Mouse (Mus musculus): ENCODE measurements around the gene Rchy1. TPM values are rescaled to one million over a fixed set of nuclear protein-coding genes. Genes with fewer than 3 reads are reported as not detected.
"Not testable (repeated sequence)": the region's sequence is repeated elsewhere in the genome, so short reads cannot be mapped to it uniquely, and the experiment has no call there.

The Rchy1 gene
- total RNA-seq, 2 experiments from 2014 or later = 30.9 to 34.0 TPM

DNA sequence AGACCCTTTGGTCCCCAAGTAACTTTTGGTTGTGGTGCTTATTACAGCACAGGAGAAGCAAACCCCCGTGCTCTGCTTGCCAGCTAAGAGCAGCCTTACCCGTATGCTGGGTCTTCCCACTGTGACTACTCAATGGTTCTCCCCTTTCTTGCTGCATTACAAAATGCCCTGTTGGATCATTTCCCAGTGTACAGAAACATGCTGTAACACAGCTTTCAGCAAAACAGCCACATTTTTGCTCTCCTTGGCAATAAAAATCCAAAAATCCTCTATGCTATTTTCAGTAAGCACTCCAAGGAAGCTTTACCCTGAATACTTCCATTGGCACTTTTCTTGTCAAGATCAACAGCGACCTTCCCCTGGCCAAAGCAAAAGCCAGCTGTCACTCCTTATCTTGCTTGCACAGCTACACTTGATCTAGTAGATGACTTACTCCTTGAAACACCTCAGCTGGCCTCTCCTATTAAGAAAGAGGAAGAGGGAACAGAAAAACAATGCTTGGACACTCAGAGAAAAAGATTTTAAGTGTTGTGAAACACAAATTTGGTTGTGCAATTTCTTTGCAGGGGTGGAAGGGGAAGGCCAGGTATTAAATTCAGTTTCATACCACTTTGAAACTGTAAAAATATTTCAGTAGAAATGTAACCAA lies 2.1 kb downstream of the Rchy1 start:
- DNase-seq = peak; percentile 20 to 38

- no peak for DNase-seq
These were observed 2.9 kb downstream of the Rchy1 start for GRCm38 (mm10) chr5:91959986-91960385.

DNA sequence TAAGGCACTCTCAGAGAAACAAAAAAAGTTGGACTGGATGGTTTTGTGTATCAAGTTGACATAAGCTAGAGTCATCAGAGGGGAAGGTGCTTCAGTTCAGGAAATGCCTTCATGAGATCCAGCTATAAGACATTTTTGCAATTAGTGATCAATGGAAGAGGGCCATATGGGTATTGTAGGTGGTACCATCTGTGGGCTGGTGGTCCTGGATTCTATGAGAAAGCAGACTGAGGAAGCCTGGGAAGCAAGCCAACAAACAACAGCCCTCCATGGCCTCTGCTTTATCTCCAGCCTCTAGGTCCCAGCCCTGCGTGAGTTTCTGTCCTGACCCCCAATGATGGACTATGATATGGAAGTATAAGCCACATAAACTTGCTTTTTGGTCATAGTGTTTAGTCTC lies 3.8 kb downstream of the Rchy1 start:
- no peak for DNase-seq

DNA sequence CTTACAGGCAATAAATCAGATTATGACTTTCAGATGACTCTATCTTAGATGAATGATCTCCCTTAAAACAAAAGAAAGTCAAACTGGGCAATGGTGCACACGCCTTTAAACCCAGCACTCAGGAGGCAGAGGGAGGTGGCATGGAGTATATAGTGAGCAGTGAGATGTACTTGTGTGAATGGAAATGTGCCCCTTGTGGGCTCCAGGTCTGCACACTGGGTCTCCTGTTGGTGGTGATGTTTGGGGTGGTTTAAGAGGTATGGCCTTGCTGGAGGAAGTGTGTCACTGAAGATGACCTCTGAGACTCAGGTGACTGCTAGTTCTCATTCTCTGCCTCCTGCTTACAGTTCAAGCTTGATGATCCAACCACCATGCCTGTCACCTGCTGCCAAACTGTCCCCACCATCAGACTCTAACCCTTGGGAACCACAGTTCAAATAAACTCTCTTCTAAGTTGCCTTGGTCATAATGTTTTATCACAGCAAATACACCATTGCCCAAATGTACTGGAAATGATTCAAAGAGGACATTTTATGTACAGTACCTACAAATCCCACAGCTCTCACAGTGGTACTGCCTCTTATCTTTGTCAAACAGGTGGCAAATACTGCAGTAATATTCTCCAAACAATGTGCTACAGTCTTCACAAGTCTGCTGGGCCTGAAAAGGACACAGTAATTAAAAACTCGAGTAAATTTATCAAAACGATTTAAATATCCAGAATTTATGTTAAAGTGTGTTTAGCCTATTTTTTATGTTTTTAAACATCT lies 5.7 kb downstream of the Rchy1 start:
- no peak for DNase-seq

- DNase-seq = peak in 1 of 2 experiments; percentile 26
These were observed 11.5 kb downstream of the Rchy1 start for GRCm38 (mm10) chr5:91951404-91951803.

- no peak for DNase-seq
These were observed 13.4 kb downstream of the Rchy1 start for GRCm38 (mm10) chr5:91949441-91949840.

- no peak for DNase-seq
These were observed 15.9 kb downstream of the Rchy1 start for GRCm38 (mm10) chr5:91947008-91947407.

GRCm38 (mm10) chr5:91945609-91946008 lies 17.3 kb downstream of the Rchy1 start:
- DNase-seq = not testable (repeated sequence)

GRCm38 (mm10) chr5:91913231-91913630 lies 49.6 kb downstream of the Rchy1 start:
- no peak for DNase-seq

DNA sequence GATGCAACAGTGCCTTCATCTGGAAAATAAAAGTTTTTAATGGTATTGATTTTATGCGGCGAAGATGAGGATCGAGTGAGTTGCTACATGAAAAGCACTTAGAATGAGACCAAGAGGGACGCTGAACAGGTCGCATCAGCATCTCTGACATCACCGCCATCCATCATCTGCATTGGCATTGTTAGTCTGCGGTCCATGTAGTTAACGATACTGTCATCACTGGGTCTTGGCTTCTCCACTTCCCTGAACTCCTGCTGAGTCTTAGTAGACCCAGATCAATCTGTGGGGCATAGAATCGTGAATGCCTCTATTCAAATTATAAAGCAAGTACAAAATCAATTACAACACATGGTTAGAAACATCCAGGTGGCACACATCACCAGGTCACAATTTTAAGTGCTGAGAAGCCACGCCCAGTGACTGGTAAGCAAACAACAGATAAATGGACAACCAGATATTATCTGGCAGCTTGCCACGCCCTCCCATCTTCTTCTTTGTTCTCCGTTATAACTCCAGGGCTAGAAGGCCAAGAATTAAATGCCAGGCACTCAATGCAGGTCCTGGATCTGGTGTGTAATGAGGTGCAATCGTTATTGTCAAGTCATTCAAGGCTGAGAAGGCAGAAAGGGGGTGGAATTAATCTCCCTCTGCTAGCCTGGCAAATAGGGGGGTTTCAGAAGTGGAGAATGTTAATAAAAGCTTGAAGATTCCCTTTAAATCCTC lies 51.3 kb downstream of the Rchy1 start:
- no peak for DNase-seq

DNA sequence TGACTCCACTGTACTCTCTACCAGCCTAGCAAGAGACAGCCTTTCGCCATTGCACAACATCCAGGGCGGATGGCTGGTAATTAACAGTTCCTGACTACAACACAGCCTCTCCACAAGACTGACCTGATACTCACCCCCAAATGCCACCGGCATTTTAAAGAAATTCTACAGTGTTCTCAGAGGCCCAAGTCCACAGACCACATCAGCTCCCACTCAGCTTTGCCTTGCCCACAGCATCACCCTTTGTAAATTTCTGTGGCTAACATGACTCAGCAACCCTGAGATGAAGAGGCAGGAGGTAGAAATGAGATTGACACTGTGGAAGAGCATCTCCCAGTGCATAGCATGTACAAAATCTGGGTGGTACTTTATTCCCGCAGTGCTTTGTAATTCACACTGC lies 52.3 kb downstream of the Rchy1 start:
- DNase-seq = no peak

GRCm38 (mm10) chr5:91909010-91909620 lies 53.8 kb downstream of the Rchy1 start:
- peak; percentile 61 to 70 for DNase-seq

Other genes with a start within 250 kb of the Rchy1 start
- gene Odaph, start 24.4 kb upstream of the Rchy1 start, total RNA-seq (2021) = not detected
- 1 to 10 TPM; 4.6 to 5.5 TPM for gene Cdkl2, start 80.8 kb upstream of the Rchy1 start, total RNA-seq (2021)
- 10 to 100 TPM; 59.4 to 66.1 TPM for gene G3bp2, start 120.7 kb upstream of the Rchy1 start, total RNA-seq (2021)
- 10 to 100 TPM; 43.5 to 43.7 TPM for gene Uso1, start 174.9 kb upstream of the Rchy1 start, total RNA-seq (2021)